Mouse (Mus musculus) spleen, adult 2 months (tissue): ENCODE measurements around the gene Spz1.

ENCODE experiments used
- CTCF ChIP-seq: fragments of 200-500 bp; IDR thresholded peaks from 2 replicates; pipeline ENCODE4 v1.5.1; 2011; ENCODE audit warnings: mild to moderate bottlenecking, inconsistent platforms; ENCODE audit not compliant: insufficient read depth, insufficient read length, insufficient replicate concordance; ENCODE audit errors: extremely low read depth
- POLR2A ChIP-seq: fragments of 200-500 bp; IDR thresholded peaks from 2 replicates; pipeline ENCODE4 v1.6.1; 2011; ENCODE audit warnings: low read depth, low read length, inconsistent platforms

- TF ChIP-seq CTCF: no peak
- TF ChIP-seq POLR2A: no peak
These were observed 44.7 kb downstream of the Spz1 start for GRCm38 (mm10) chr13:92531237-92531636.
